Mouse (Mus musculus) heart, embryonic 14.5 days (tissue): ENCODE data around the gene Ccdc6. TPM values are rescaled to one million over a fixed set of nuclear protein-coding genes. Genes with fewer than 3 reads are reported as not detected.
A peak's percentile ranks its signal among the peaks of the same experiment; 100 is the strongest.

Source experiments
- ATAC-seq: fragments of 200-750 bp; cut with Nextera tagmentation; 2 replicates; pipeline ENCODE4 v1.8.0; 2017; ENCODE audit warnings: low read depth, moderate TSS enrichment; ENCODE audit not compliant: insufficient number of reproducible peaks, insufficient read depth, low FRiP score
- H3K27ac ChIP-seq, 2 experiments: fragments of 200-500 bp in 1 of 2; fragments of 300-500 bp in 1 of 2; sonication (generic) in 1 of 2; replicated peaks in 1 of 2; 2 replicates each; pipeline ENCODE4 v1.5.1; 2012 to 2014; ENCODE audit warnings: low read depth in 2 of 2, low read length in 2 of 2, control low read depth in 1 of 2, mild to moderate bottlenecking in 1 of 2, mixed read lengths in 1 of 2; ENCODE audit not compliant: control insufficient read depth in 1 of 2, insufficient read depth in 1 of 2
- H3K27me3 ChIP-seq: fragments of 300-500 bp; sonication (generic); 2 replicates; pipeline ENCODE4 v1.6.1; 2014; ENCODE audit warnings: mild to moderate bottlenecking, low read length, control low read depth; ENCODE audit not compliant: control insufficient read depth, insufficient read depth
- H3K36me3 ChIP-seq: fragments of 300-500 bp; sonication (generic); 2 replicates; pipeline ENCODE4 v1.6.1; 2014; ENCODE audit warnings: mild to moderate bottlenecking, control low read depth, low read length, mixed read lengths; ENCODE audit not compliant: control insufficient read depth, insufficient read depth
- H3K4me1 ChIP-seq, 2 experiments: fragments of 200-500 bp in 1 of 2; fragments of 300-500 bp in 1 of 2; sonication (generic) in 1 of 2; 2 replicates each; pipeline ENCODE4 v1.6.1; 2012 to 2014; ENCODE audit warnings: low read length in 2 of 2, control low read depth in 1 of 2, mixed read lengths in 1 of 2; ENCODE audit not compliant: control insufficient read depth in 2 of 2, insufficient read depth in 2 of 2
- H3K4me2 ChIP-seq: fragments of 300-500 bp; sonication (generic); 2 replicates; pipeline ENCODE4 v1.6.1; 2014; ENCODE audit warnings: mild to moderate bottlenecking, low read length
- H3K4me3 ChIP-seq, 2 experiments: fragments of 200-500 bp in 1 of 2; fragments of 300-500 bp in 1 of 2; sonication (generic) in 1 of 2; 2 replicates each; pipeline ENCODE4 v1.5.1; 2012 to 2014; ENCODE audit warnings: low read length in 2 of 2, mild to moderate bottlenecking in 2 of 2, control low read depth in 1 of 2, low read depth in 1 of 2, moderate library complexity in 1 of 2; ENCODE audit not compliant: control insufficient read depth in 1 of 2, insufficient read depth in 1 of 2
- H3K9ac ChIP-seq: fragments of 300-500 bp; sonication (generic); 2 replicates; pipeline ENCODE4 v1.6.1; 2014; ENCODE audit warnings: mild to moderate bottlenecking, low read length
- H3K9me3 ChIP-seq: fragments of 300-500 bp; sonication (generic); 2 replicates; pipeline ENCODE4 v1.6.1; 2016; ENCODE audit warnings: low read length, control low read depth; ENCODE audit not compliant: control insufficient read depth
- whole genome bisulfite sequencing: fragments of 180-500 bp; shearing (Covaris S2); extraction: QIAGEN DNeasy Blood & Tissue Kit; methylation state at CpG from one replicate; pipeline ENCODE4 v1.1.7; 2014; 5-methylcytosine and 5-hydroxymethylcytosine counted together
- polyA plus RNA-seq: library from polyadenylated mRNA; unstranded; fragments of >200 nt; fragmentation: Nextera tagmentation; extraction: Ambion mirVana; gene quantifications from 2 replicates; pipeline ENCODE4 v1.2.1, GENCODE M21; 2014

The Ccdc6 gene
- polyA plus RNA-seq, 1 experiment from 2014 or later, result 24.8 TPM

DNA sequence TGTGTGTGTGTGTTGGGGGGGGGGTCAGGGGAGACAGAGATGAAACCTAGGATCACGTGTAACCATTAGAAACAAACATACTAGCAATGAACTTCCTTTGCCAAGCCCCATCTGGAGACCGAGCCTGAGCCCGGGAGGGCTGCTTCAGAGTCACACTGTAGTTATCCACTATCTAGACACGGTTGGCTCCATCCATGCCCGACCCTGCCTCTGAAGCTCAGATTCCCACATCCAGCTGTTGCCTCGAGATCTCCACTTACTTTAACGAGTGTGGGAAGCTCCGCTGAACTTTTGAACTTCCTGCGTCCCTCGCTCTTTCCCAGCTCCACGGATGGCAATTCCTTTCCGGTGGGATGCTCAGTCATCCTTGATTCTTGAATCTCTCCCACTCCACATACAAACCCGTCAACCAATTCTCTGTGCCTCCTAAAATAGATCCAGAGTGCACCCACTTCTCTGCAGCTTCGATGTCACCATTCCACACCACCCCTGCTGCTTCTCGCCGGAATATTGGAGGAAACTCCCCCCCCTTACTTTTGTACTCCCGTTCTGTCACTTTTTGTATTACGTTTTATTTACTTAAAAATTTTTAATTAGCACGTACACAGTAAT is 15.3 kb upstream of the Ccdc6 start:
- H3K4me2 ChIP-seq, result peak overlapping the region; percentile 35
- no peak overlapping the region for H3K4me3 ChIP-seq
- H3K9ac ChIP-seq, result no peak overlapping the region

DNA sequence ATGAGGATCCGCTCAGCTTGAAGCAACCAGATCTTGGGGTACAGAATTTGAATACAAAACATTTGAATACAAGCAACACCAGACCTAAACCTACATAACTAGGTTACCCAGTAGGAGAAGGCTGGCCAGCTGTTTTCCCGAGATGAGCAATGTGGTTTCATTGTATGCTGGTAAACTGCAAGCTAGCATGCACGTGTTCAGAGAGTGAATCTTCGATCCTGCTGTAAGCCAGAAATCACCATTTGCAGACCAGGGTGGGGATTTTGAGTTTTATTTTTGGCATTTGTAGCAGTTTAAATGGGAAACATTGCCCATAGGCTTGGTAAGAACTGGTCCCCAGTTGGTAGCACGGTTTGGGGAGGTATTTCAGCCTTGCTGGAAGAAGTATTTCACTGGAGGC is 13.7 kb upstream of the Ccdc6 start:
- no peak for ATAC-seq
- no peak overlapping the region for H3K4me3 ChIP-seq

More for the DNA sequence above, 15.3 kb upstream of the Ccdc6 start:
- H3K4me1 ChIP-seq, result peaks cover 20 to 27% of the 10 kb centered on the region in 2 experiments
- WGBS, result 28% methylated on average over 19 of the region's 19 CpGs
- no peaks in the 10 kb centered on the region for H3K36me3 ChIP-seq
- H3K27me3 ChIP-seq, result no peaks in the 10 kb centered on the region
- H3K9me3 ChIP-seq, result no peaks in the 10 kb centered on the region
- ATAC-seq, result peak; percentile 44; the same call in 1 of the 2 replicates
- H3K27ac ChIP-seq, result peak overlapping the region; percentile 76 to 92

DNA sequence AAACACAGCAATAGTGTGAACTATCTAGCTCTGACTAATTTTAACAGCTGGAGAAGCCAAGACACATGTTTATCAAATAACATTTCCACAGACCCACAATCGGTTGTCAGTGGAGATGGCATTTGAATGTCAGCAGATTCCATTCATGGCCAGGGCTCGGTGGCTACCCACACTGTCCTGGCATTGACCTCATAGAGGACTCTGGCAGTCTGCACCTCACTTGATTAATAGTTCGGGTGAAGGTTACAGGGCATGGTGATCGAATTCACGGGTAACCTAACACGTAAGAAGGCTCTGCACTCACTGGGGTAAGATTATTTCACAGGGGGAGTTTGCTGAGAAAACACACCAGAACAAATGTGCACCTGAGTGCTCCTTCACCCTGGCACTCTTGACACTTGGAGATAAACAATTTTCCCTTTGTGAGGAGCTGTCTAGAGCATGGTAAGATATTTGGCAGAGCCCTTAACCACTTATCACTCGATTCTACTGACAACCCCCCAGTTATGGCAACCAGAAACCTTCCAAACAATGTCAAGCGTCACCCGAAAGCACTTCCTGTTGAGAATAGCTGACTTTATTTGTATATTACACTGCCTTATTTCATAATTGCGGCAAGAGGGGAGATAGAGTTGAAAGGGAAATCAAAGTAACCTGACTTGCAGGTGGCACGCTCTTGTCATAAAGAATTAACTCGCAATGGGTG is 11.5 kb upstream of the Ccdc6 start:
- H3K4me3 ChIP-seq, result no peak overlapping the region
- no peaks in the 10 kb centered on the region for H3K36me3 ChIP-seq
- ATAC-seq, result no peak
- WGBS, result 49% methylated on average over 12 of the region's 12 CpGs
- H3K4me1 ChIP-seq, result peaks cover 17 to 25% of the 10 kb centered on the region in 2 experiments
- H3K27me3 ChIP-seq, result no peaks in the 10 kb centered on the region
- H3K9ac ChIP-seq, result no peak overlapping the region
- H3K4me2 ChIP-seq, result no peak overlapping the region
- 0 out of 4 replicates have a peak overlapping the region, but pooled peaks of 1 of the 2 experiments have one; percentile 14 for H3K27ac ChIP-seq
- peaks cover 8% of the 10 kb centered on the region for H3K9me3 ChIP-seq

More for the DNA sequence above, 13.7 kb upstream of the Ccdc6 start:
- H3K27ac ChIP-seq, result no peak overlapping the region
- H3K4me1 ChIP-seq, result peaks cover 18 to 27% of the 10 kb centered on the region in 2 experiments
- H3K9me3 ChIP-seq, result peaks cover 7% of the 10 kb centered on the region
- no peaks in the 10 kb centered on the region for H3K36me3 ChIP-seq
- H3K27me3 ChIP-seq, result no peaks in the 10 kb centered on the region
- WGBS, result 89% methylated on average over 5 of the region's 5 CpGs
- H3K4me2 ChIP-seq, result no peak overlapping the region
- H3K9ac ChIP-seq, result no peak overlapping the region

DNA sequence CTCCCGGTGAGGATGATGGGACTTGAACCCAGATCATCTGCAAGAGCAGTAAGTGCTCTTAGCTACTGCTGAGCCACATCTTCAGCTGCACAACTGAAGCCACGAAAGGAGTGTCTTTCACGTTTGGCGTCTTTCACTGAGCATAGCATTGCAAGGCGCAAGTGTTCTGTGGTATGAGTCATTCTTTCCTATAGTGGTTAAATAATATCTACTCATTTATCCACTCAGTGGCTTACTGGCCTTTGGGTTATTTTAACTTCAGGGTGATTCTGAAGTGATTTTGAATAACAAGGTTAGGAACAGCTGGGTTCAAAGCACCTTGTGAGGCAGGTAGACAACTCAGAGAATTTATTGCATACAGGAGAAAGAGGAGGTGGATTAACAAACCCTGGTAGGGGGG is 8.1 kb upstream of the Ccdc6 start:
- no peak for ATAC-seq
- no peak overlapping the region for H3K9ac ChIP-seq
- WGBS, result 73% methylated on average over 5 of the region's 5 CpGs

GRCm38 (mm10) chr10:70091876-70092462 is 5.0 kb upstream of the Ccdc6 start:
- Histone ChIP-seq H3K27ac (no peak overlapping the region), H3K9me3 (peaks cover 8% of the 10 kb centered on the region), H3K4me3 (no peak overlapping the region), H3K9ac (no peak overlapping the region), H3K4me2 (no peak overlapping the region), H3K4me1 (peaks cover 8 to 23% of the 10 kb centered on the region in 2 experiments), H3K27me3 (no peaks in the 10 kb centered on the region), H3K36me3 (no peaks in the 10 kb centered on the region)
- 61% methylated on average over 4 of the region's 4 CpGs for WGBS
- ATAC-seq, result no peak

More for the DNA sequence above, 8.1 kb upstream of the Ccdc6 start:
- H3K4me3 ChIP-seq, result no peak overlapping the region
- H3K4me2 ChIP-seq, result no peak overlapping the region
- H3K4me1 ChIP-seq, result peaks cover 7 to 17% of the 10 kb centered on the region in 2 experiments
- no peaks in the 10 kb centered on the region for H3K27me3 ChIP-seq
- no peaks in the 10 kb centered on the region for H3K36me3 ChIP-seq
- H3K9me3 ChIP-seq, result peaks cover 8% of the 10 kb centered on the region
- no peak overlapping the region for H3K27ac ChIP-seq

GRCm38 (mm10) chr10:70093782-70094181 is 3.1 kb upstream of the Ccdc6 start:
- Histone ChIP-seq H3K36me3 (no peaks in the 10 kb centered on the region), H3K4me2 (no peak overlapping the region), H3K27me3 (no peaks in the 10 kb centered on the region), H3K4me3 (no peak overlapping the region), H3K27ac (no peak overlapping the region), H3K9me3 (no peaks in the 10 kb centered on the region), H3K9ac (no peak overlapping the region), H3K4me1 (peaks cover 8 to 27% of the 10 kb centered on the region in 2 experiments)
- ATAC-seq, result no peak
- WGBS, result 32% methylated on average over 1 of the region's 1 CpGs

- Histone ChIP-seq H3K9me3 (no peaks in the 10 kb centered on the region), H3K4me2 (peak overlapping the region; percentile 74), H3K9ac (peak overlapping the region; percentile 75), H3K4me1 (peaks cover 19 to 39% of the 10 kb centered on the region in 2 experiments), H3K36me3 (no peaks in the 10 kb centered on the region), H3K4me3 (peak overlapping the region; percentile 55 to 69), H3K27me3 (no peaks in the 10 kb centered on the region), H3K27ac (peak overlapping the region; percentile 93 to 94)
- ATAC-seq, result peak; percentile 15; the same call in 1 of the 2 replicates
- WGBS, result under 1% methylated on average over 14 of the region's 14 CpGs
These were observed 1.9 kb upstream of the Ccdc6 start for GRCm38 (mm10) chr10:70095031-70095470.
